Mouse (Mus musculus): Measurements from ENCODE around the gene Mrm3. TPM values are rescaled to one million over a fixed set of nuclear protein-coding genes. Genes with fewer than 3 reads are reported as not detected.

Gene Mrm3
- polyA plus RNA-seq, 1 experiment = 11.6 TPM

- no peak for TF ChIP-seq POLR2A (IDR thresholded peaks at IDR 0.05; ENCODE audit: borderline replicate concordance, extremely low read depth, insufficient read depth, insufficient read length, poor library complexity, severe bottlenecking)
- TF ChIP-seq CTCF (IDR thresholded peaks at IDR 0.05; ENCODE audit: borderline replicate concordance, extremely low read depth, insufficient read depth, insufficient read length) = no peak
- DNase-seq (ENCODE audit: low read depth) = peak; percentile 70
Measured at GRCm38 (mm10) chr11:76216681-76217389, 26.7 kb upstream of the Mrm3 start.

GRCm38 (mm10) chr11:76217390-76217800 lies 26.1 kb upstream of the Mrm3 start, which contains the start of the genes Dbil5 and Gemin4:
TSS of gene Dbil5 (plus strand) at chr11:76217608.
TSS of gene Gemin4 (minus strand) at chr11:76217664.
- TF ChIP-seq CTCF (IDR thresholded peaks at IDR 0.05; ENCODE audit: borderline replicate concordance, extremely low read depth, insufficient read depth, insufficient read length) (peak; percentile 98), POLR2A (IDR thresholded peaks at IDR 0.05; ENCODE audit: borderline replicate concordance, extremely low read depth, insufficient read depth, insufficient read length, poor library complexity, severe bottlenecking) (peak; percentile 92)
- peak; percentile 99 for DNase-seq (ENCODE audit: low read depth)

GRCm38 (mm10) chr11:76224631-76225030 lies 18.9 kb upstream of the Mrm3 start:
- TF ChIP-seq CTCF (IDR thresholded peaks at IDR 0.05; ENCODE audit: borderline replicate concordance, extremely low read depth, insufficient read depth, insufficient read length) (no peak), POLR2A (IDR thresholded peaks at IDR 0.05; ENCODE audit: borderline replicate concordance, extremely low read depth, insufficient read depth, insufficient read length, poor library complexity, severe bottlenecking) (no peak)
- no peak for DNase-seq (ENCODE audit: low read depth)

- TF ChIP-seq POLR2A (IDR thresholded peaks at IDR 0.05; ENCODE audit: borderline replicate concordance, extremely low read depth, insufficient read depth, insufficient read length, poor library complexity, severe bottlenecking) (no peak), CTCF (IDR thresholded peaks at IDR 0.05; ENCODE audit: borderline replicate concordance, extremely low read depth, insufficient read depth, insufficient read length) (no peak)
- DNase-seq (ENCODE audit: low read depth) = no peak
Measured at GRCm38 (mm10) chr11:76225051-76225450, 18.5 kb upstream of the Mrm3 start.

- DNase-seq (ENCODE audit: low read depth) = no peak
- no peak for TF ChIP-seq POLR2A (IDR thresholded peaks at IDR 0.05; ENCODE audit: borderline replicate concordance, extremely low read depth, insufficient read depth, insufficient read length, poor library complexity, severe bottlenecking)
- no peak for TF ChIP-seq CTCF (IDR thresholded peaks at IDR 0.05; ENCODE audit: borderline replicate concordance, extremely low read depth, insufficient read depth, insufficient read length)
Measured at GRCm38 (mm10) chr11:76236136-76236535, 7.4 kb upstream of the Mrm3 start.

GRCm38 (mm10) chr11:76239750-76240149 lies 3.8 kb upstream of the Mrm3 start:
- DNase-seq (ENCODE audit: low read depth) = no peak
- TF ChIP-seq POLR2A (IDR thresholded peaks at IDR 0.05; ENCODE audit: borderline replicate concordance, extremely low read depth, insufficient read depth, insufficient read length, poor library complexity, severe bottlenecking) = no peak
- TF ChIP-seq CTCF (IDR thresholded peaks at IDR 0.05; ENCODE audit: borderline replicate concordance, extremely low read depth, insufficient read depth, insufficient read length) = no peak

- DNase-seq (ENCODE audit: low read depth) = no peak
Measured at GRCm38 (mm10) chr11:76243811-76244546, 464 bp downstream of the Mrm3 start.

GRCm38 (mm10) chr11:76246439-76246838 lies 2.9 kb downstream of the Mrm3 start:
- DNase-seq (ENCODE audit: low read depth) = no peak
- TF ChIP-seq POLR2A (IDR thresholded peaks at IDR 0.05; ENCODE audit: borderline replicate concordance, extremely low read depth, insufficient read depth, insufficient read length, poor library complexity, severe bottlenecking) = no peak
- no peak for TF ChIP-seq CTCF (IDR thresholded peaks at IDR 0.05; ENCODE audit: borderline replicate concordance, extremely low read depth, insufficient read depth, insufficient read length)

More at GRCm38 (mm10) chr11:76243811-76244546, 464 bp downstream of the Mrm3 start:
- no peak for TF ChIP-seq CTCF (IDR thresholded peaks at IDR 0.05; ENCODE audit: borderline replicate concordance, extremely low read depth, insufficient read depth, insufficient read length)

- TF ChIP-seq CTCF (IDR thresholded peaks at IDR 0.05; ENCODE audit: borderline replicate concordance, extremely low read depth, insufficient read depth, insufficient read length) = peak; percentile 26; the same call in 1 of the 2 replicates
- TF ChIP-seq POLR2A (IDR thresholded peaks at IDR 0.05; ENCODE audit: borderline replicate concordance, extremely low read depth, insufficient read depth, insufficient read length, poor library complexity, severe bottlenecking) = no peak
- no peak for DNase-seq (ENCODE audit: low read depth)
Measured at GRCm38 (mm10) chr11:76247239-76247638, 3.7 kb downstream of the Mrm3 start.

- TF ChIP-seq POLR2A (IDR thresholded peaks at IDR 0.05; ENCODE audit: borderline replicate concordance, extremely low read depth, insufficient read depth, insufficient read length, poor library complexity, severe bottlenecking) (no peak), CTCF (IDR thresholded peaks at IDR 0.05; ENCODE audit: borderline replicate concordance, extremely low read depth, insufficient read depth, insufficient read length) (no peak)
- peak; percentile 39 for DNase-seq (ENCODE audit: low read depth)
Measured at GRCm38 (mm10) chr11:76252036-76252435, 8.5 kb downstream of the Mrm3 start.

- peak; percentile 91 for DNase-seq (ENCODE audit: low read depth)
- TF ChIP-seq CTCF (IDR thresholded peaks at IDR 0.05; ENCODE audit: borderline replicate concordance, extremely low read depth, insufficient read depth, insufficient read length) = peak; percentile 95
- TF ChIP-seq POLR2A (IDR thresholded peaks at IDR 0.05; ENCODE audit: borderline replicate concordance, extremely low read depth, insufficient read depth, insufficient read length, poor library complexity, severe bottlenecking) = no peak
Measured at GRCm38 (mm10) chr11:76253145-76253917, 9.8 kb downstream of the Mrm3 start.
